Mouse (Mus musculus): ENCODE measurements around the gene Mcmbp. TPM values are rescaled to one million over a fixed set of nuclear protein-coding genes. Genes with fewer than 3 reads are reported as not detected.

Mcmbp gene
- total and polyA plus RNA-seq, 3 experiments = 44.6 to 91.1 TPM; not detected in 1

- Histone ChIP-seq H3K9ac (ENCODE audit: control insufficient read depth, low read depth, low read length, poor library complexity, severe bottlenecking) (peak overlapping the region; percentile 84), H3K79me2 (ENCODE audit: control insufficient read depth, insufficient read depth, low read length, poor library complexity) (peaks cover 48% of the 10 kb centered on the region), H3K36me3 (ENCODE audit: control insufficient read depth in 1 of 2, insufficient read depth in 2 of 2, low read length in 2 of 2) (peaks cover 6 to 40% of the 10 kb centered on the region in 2 experiments), H3K4me1 (ENCODE audit: control insufficient read depth in 1 of 2, insufficient read depth in 2 of 2, low read length in 2 of 2) (peaks cover 6 to 35% of the 10 kb centered on the region in 2 experiments), H3K9me3 (replicated peaks; ENCODE audit: insufficient read depth, low read length) (no peaks in the 10 kb centered on the region), H3K27ac (ENCODE audit: control insufficient read depth, low read depth, low read length) (no peak overlapping the region), H3K27me3 (ENCODE audit: control insufficient read depth in 1 of 2, insufficient read depth in 2 of 2, low read length in 2 of 2) (no peaks in the 10 kb centered on the region), H3K4me3 (ENCODE audit: control insufficient read depth in 1 of 2, insufficient read depth in 1 of 2, low read depth in 2 of 2, low read length in 2 of 2) (peak overlapping the region; percentile 56 to 72)
- no peak for DNase-seq (ENCODE audit: low read depth, low spot score)
- TF ChIP-seq USF2 (IDR thresholded peaks at IDR 0.05; ENCODE audit: borderline replicate concordance in 1 of 2, insufficient read depth in 1 of 2, low read depth in 1 of 2, low read length in 2 of 2) (no peak), TBP (IDR thresholded peaks at IDR 0.05; ENCODE audit: low read depth, low read length) (no peak), SMC3 (IDR thresholded peaks at IDR 0.05; ENCODE audit: low read depth, low read length) (no peak), GABPA (IDR thresholded peaks at IDR 0.05; ENCODE audit: low read depth, low read length) (no peak), NELFE (IDR thresholded peaks at IDR 0.05; ENCODE audit: low read depth, low read length) (no peak), GATA1 (IDR thresholded peaks at IDR 0.05; ENCODE audit: low read depth, low read length) (no peak), TAL1 (IDR thresholded peaks at IDR 0.05; ENCODE audit: low read length) (no peak), CHD1 (IDR thresholded peaks at IDR 0.05; ENCODE audit: low read depth, low read length) (no peak), MXI1 (IDR thresholded peaks at IDR 0.05; ENCODE audit: low read depth, low read length) (no peak), CHD2 (IDR thresholded peaks at IDR 0.05; ENCODE audit: low read length) (no peak), BHLHE40 (IDR thresholded peaks at IDR 0.05; ENCODE audit: borderline replicate concordance, low read depth, low read length) (no peak), MAX (IDR thresholded peaks at IDR 0.05; ENCODE audit: low read length) (no peak), ELF1 (IDR thresholded peaks at IDR 0.05; ENCODE audit: low read depth, low read length) (no peak), MAFK (IDR thresholded peaks at IDR 0.05; ENCODE audit: borderline replicate concordance, low read depth, low read length) (no peak), RCOR1 (IDR thresholded peaks at IDR 0.05; ENCODE audit: low read depth, low read length) (no peak), CTCF (IDR thresholded peaks at IDR 0.05 in 2 of 3, conservative IDR thresholded peaks at IDR 0.05 in 1 of 3; ENCODE audit: control insufficient read depth in 1 of 3, insufficient read depth in 1 of 3, low read depth in 2 of 3, low read length in 3 of 3, poor library complexity in 1 of 3, severe bottlenecking in 1 of 3) (no peak), MEF2A (IDR thresholded peaks at IDR 0.05; ENCODE audit: extremely low read depth, insufficient replicate concordance, low read depth, low read length, poor library complexity, severe bottlenecking) (no peak), E2F4 (IDR thresholded peaks at IDR 0.05; ENCODE audit: borderline replicate concordance, low read depth, low read length) (no peak), ZNF384 (IDR thresholded peaks at IDR 0.05; ENCODE audit: low read depth, low read length) (no peak)
Measured at GRCm38 (mm10) chr7:128746151-128746550, 5.9 kb upstream of the Mcmbp start.

GRCm38 (mm10) chr7:128744684-128745485 is 4.6 kb upstream of the Mcmbp start, which contains the start of gene Sec23ip:
TSS of gene Sec23ip (plus strand) at chr7:128744943.
- H3K4me1 ChIP-seq (ENCODE audit: control insufficient read depth in 1 of 2, insufficient read depth in 2 of 2, low read length in 2 of 2) = peaks cover 9 to 41% of the 10 kb centered on the region in 2 experiments
- peak; percentile 99 for DNase-seq (ENCODE audit: low read depth, low spot score)
- H3K27me3 ChIP-seq (ENCODE audit: control insufficient read depth in 1 of 2, insufficient read depth in 2 of 2, low read length in 2 of 2) = no peaks in the 10 kb centered on the region
- peak within 1 kb of the TSS; percentile 56 to 72 for H3K4me3 ChIP-seq (ENCODE audit: control insufficient read depth in 1 of 2, insufficient read depth in 1 of 2, low read depth in 2 of 2, low read length in 2 of 2)
- peak within 1 kb of the TSS; percentile 84 for H3K9ac ChIP-seq (ENCODE audit: control insufficient read depth, low read depth, low read length, poor library complexity, severe bottlenecking)
- no peaks in the 10 kb centered on the region for H3K9me3 ChIP-seq (replicated peaks; ENCODE audit: insufficient read depth, low read length)
- H3K36me3 ChIP-seq (ENCODE audit: control insufficient read depth in 1 of 2, insufficient read depth in 2 of 2, low read length in 2 of 2) = peaks cover 0 to 46% of the 10 kb centered on the region in 2 experiments; a peak in 3 of 4 replicates
- peaks cover 47% of the 10 kb centered on the region for H3K79me2 ChIP-seq (ENCODE audit: control insufficient read depth, insufficient read depth, low read length, poor library complexity)
- peak within 1 kb of the TSS; percentile 76 for H3K27ac ChIP-seq (ENCODE audit: control insufficient read depth, low read depth, low read length)
- TF ChIP-seq MAFK (IDR thresholded peaks at IDR 0.05; ENCODE audit: borderline replicate concordance, low read depth, low read length) (no peak), USF2 (IDR thresholded peaks at IDR 0.05; ENCODE audit: borderline replicate concordance in 1 of 2, insufficient read depth in 1 of 2, low read depth in 1 of 2, low read length in 2 of 2) (peak; percentile 93 to 96), ZC3H11A (IDR thresholded peaks at IDR 0.05; ENCODE audit: low read depth, low read length) (no peak), ZNF384 (IDR thresholded peaks at IDR 0.05; ENCODE audit: low read depth, low read length) (no peak), ZMIZ1 (IDR thresholded peaks at IDR 0.05; ENCODE audit: low read depth, low read length) (peak; percentile 93), JUND (IDR thresholded peaks at IDR 0.05; ENCODE audit: low read depth, low read length) (no peak), EP300 (IDR thresholded peaks at IDR 0.05; ENCODE audit: low read depth in 1 of 2, low read length in 2 of 2) (peak in 1 of 2 experiments; percentile 16; a peak in 1 of 4 replicates), TCF12 (IDR thresholded peaks at IDR 0.05; ENCODE audit: low read depth, low read length) (peak; percentile 62), MAZ (IDR thresholded peaks at IDR 0.05; ENCODE audit: low read depth, low read length) (0 out of 2 replicates have a peak, but pooled peaks have one; percentile 42), MYB (IDR thresholded peaks at IDR 0.05; ENCODE audit: low read depth, low read length) (peak; percentile 38; the same call in 1 of the 2 replicates), MXI1 (IDR thresholded peaks at IDR 0.05; ENCODE audit: low read depth, low read length) (peak; percentile 78), GABPA (IDR thresholded peaks at IDR 0.05; ENCODE audit: low read depth, low read length) (no peak), RAD21 (IDR thresholded peaks at IDR 0.05; ENCODE audit: low read depth, low read length) (no peak), TAL1 (IDR thresholded peaks at IDR 0.05; ENCODE audit: low read length) (no peak), ETS1 (IDR thresholded peaks at IDR 0.05; ENCODE audit: low read depth, low read length) (peak; percentile 28; the same call in 1 of the 2 replicates), ELF1 (IDR thresholded peaks at IDR 0.05; ENCODE audit: low read depth, low read length) (peak; percentile 99), SMC3 (IDR thresholded peaks at IDR 0.05; ENCODE audit: low read depth, low read length) (no peak)
